Mouse (Mus musculus) left cerebral cortex, adult 11 months (tissue): Measurements from ENCODE around the gene Ankar.

ENCODE experiments used
- DNase-seq: peaks from one replicate; pipeline ENCODE4 v3.0.0; 2022; ENCODE audit warnings: low spot score

Gene Ankar

DNA sequence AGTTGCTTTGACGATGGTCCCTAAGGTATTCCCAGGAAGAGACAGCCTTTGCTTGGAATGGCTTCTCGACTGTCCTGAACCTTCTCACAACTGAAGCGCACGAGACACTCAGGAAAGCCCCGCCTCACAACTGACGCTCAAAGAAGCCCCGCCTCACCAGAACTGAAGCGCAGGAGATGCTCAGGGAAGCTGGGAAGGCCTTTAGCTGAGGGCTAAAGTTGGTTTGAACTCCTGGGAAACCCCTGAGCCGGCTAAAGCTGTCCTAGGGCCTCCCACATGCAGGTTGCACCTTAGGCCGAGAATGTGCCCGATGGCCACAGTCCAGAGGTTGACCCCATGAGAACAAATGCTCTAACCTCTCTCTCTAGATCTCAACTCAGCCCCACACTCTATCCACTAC lies at the start of gene Ankar:
Ankar (minus strand) TSS at position 101 of the 400 bp plus-strand sequence.
- DNase-seq = no peak

DNA sequence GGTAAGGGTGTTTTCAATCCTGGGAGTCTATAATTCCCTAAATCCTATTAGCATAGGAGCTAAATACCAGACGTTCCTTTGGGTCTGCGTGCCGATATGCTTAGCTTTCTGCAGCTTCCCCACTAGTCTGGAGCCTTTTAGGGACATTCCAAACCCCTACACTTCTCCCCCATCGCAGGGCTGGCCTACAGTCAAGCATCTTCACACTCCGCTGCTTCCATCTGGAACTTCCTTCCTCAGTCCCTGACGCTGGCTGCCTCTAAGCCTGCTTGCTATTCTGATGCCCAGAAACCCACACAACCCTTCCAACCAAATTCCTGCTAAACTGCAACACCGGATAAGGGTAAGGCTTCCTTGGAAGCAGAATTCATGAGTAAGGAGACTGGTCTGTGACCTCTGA lies 46.0 kb upstream of the Ankar start:
- peak; percentile 27 for DNase-seq

DNA sequence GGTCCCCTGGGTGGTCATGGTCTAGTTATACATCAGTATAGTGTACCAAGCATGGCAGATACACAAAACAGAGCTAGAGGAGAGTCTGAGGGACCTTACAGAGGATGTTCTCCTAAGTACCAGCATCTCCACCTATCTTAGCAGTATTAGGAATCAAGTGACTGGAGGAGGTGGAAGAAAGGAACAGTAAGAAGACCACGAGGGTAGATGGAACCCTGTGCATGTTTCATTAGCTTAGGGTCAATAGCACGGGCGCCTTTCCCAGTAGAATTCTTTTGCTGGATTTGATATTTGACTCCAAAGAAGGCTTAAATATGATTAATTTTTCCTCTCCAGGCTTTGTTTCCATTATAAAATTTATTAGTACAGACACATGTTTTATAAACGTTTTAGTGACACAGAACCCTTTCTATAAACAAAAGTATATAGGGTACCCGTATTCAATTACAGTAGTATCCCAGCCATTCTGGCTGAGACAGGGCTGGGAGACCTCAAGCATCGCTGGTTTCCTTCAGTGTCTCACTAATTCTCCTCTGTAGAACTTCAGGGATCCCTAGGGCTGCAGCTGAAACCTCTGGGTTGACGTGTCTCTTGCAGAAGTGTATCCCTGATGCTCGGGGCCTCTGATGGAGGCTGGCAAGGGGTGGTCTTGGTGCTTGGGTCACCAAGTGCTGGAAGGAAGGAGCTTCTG lies 44.6 kb upstream of the Ankar start:
- DNase-seq = no peak

DNA sequence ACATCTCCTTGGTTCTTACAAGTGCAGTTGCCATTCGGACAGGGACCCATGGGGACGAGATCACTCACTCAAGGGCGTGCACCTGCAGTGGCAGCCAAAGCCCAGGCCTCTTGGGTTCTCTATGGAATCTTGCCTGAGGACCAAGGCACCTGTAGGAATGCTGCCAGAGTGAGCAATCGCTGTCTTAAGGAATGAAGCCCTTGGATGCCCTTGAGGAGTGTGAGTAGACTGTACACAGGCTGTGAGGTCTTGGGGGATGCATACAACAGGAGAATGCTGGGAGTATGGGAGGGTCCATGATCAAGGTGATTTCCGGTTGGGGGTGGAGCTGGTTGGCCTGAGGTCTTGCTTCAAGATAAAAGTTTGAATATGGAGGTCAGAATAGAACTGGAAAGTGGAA lies 41.0 kb upstream of the Ankar start:
- no peak for DNase-seq

DNA sequence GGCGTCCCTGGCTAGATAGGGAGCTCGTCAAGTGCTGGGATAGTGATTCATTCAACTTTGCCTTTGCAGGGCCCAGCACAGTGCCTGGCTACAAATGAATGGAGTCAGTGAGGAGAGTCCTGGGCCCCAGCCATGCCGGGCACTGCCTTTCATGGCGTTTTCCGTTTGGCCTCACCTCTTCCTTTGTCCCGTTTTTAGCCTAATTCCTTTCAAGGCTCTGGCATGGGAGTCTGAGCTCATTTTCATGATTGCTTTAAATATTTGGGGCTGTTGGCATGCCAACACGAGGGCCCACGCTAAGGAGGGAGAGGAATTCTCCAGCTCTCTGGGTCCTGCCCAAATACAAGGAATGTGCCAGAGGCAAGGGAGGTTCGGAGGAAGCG lies 39.3 kb upstream of the Ankar start:
- no peak for DNase-seq

DNA sequence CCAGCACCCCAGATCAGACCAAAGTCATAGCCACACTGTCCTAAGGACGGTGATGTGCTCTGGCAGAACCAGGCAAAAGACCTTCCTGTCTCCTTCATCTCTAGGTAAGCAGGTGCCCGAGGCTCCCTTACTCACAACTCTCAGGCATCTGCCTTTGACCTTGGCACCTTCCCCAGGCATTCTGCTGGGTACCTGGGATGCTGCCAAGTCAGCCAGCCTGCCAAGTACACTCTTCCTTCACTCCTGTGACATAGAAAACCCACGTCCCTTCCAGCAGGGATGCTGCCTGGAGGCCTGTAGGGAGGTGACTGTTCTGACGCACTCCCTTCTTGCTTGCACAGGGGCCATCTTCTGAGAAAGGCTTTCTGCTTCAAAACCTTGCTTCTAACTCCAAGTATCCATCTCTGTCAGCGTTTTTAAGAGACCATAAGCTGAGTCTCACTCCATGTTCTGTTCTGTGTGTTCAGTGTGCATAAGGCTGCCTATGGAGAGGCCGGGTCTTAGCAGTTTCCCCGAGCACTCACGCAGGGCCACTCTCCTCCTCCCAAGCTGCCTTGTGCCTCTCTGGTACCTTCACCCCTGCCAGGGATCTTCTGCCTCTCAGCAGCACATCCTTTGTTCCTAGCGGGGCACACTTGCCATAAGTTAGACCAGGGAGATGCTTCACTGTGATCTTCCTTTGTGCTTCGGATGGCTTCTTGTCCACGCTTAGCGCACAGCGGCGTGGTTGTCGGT lies 38.7 kb upstream of the Ankar start:
- DNase-seq = no peak

DNA sequence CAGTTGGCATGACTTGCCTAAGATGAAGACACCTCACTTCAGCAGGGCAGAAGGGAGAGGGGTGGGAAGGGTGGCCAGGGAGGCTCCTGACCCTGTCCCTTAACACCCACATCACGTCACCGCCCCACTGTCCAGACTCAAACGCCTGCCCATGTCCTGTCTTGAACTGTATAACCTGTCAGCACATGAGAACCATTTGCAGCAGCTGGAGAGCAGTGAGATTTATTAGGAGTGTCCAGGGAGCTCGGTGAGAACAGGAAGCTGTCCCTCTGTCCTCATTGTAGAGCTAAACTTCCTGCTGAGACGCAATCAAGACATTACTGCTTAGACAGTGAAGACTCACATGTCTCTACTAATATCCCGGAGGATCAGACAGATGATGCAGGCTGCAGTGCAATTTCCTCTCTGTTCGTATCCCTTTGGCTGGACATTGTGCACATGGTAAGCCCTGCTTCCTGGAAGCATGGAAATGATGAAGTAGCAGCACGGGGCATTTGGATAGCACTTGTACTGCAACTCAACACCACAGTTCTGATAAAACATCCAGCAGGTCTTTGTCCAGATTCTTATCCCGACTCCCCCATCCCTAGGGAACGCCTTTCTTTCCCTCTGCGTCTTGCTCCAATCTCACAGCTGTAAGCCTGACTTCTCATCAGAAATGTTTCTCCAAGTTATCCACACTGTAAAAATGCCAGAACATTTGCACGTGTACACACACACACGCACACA lies 36.2 kb upstream of the Ankar start:
- DNase-seq = no peak

DNA sequence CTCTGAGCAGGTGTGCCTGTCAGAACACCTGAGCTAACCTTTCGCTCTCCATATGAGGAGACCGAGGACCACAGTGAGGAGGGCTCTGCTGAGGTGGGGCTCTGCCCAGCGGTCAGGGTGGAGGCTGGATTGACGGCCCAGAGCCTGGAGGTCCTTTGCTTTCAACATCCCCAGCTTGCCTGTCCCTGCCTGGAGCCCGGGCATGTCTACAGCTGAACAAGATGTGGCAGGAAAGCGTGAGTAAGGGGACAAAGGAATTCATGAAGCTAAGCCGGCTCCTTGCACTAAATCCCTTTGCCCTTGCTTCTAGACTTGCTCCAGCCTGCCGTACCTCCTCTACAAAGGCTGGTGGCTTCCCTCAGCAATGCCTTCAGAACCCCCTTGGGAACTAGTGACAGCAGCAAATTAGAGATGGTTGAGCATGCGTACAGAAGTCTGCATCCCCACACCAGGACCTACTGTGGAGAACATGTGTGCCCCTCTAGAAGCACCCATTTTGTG lies 32.9 kb upstream of the Ankar start:
- no peak for DNase-seq

DNA sequence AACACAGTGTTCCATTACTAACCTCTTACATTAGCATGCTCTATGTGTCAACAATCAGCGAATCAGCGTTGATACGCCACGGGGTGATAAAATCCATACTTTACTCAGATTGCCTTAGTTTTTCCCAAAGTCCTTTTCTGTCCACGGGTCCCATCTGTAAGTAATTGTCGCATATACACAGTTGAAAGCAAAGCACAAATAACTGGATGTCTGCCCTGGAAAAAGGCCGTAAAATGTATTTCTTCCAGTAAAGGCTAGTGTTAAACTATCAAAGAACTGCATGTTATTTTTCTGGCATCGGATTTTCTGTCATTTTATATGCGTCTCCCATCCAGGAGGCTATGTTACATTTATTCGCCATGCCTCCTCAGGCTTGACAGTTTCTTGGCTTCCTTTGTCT lies 29.7 kb upstream of the Ankar start:
- no peak for DNase-seq

DNA sequence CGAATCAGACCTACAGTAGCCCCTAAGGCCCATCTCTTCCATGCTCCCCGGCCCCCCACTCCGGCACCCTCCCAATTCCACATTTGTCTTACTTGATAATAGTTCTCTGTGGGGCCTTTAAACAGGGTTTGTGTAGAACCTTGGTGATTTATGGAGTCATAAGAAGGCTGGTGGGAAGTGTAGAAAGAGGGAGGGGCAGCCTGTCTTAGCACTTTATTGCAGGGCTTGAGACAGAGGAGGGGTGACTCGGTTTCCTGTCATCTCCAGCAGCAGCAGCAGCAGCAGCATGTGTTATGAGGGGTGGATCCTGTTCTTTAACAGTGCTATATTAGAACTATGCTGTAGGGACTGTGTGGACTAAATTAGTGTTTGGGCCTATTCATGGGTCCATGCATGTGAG lies 28.4 kb upstream of the Ankar start:
- DNase-seq = no peak

DNA sequence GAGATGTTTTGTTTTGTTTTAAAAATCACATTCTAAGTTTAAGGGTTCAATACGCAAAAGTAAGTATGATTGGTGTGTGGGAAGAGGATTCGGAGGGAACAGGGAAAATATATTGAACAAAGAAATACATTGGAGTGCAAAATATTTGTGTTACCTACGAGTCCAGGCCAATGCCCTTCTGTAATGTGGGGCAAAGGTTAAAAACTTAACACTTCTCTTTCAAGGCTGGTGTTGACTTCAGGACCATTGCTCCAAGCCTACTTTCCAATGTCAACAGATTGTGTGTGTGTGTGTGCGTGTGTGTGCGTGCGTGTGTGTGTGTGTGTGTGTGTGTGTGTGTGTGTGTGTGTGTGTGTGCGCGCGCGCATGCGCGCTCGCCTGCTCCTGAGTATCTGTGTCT lies 25.6 kb upstream of the Ankar start:
- no peak for DNase-seq

DNA sequence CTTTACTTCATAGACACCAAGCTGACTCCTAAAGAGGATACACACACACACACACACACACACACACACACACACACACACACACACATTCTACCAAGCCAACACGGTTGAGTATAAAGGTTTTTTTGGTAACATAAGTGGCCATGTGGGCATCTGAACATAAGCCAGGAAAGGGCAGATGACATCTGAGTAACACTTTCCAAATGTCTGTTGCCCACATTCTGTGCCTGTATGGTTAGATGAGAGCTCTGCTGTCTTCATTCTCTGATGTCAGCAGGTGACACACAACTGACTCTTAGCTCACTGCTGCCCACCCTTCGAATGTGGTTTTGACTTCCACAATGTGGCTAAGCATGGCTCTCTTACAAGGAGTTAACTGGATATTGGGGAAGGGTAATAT lies 24.0 kb upstream of the Ankar start:
- no peak for DNase-seq

DNA sequence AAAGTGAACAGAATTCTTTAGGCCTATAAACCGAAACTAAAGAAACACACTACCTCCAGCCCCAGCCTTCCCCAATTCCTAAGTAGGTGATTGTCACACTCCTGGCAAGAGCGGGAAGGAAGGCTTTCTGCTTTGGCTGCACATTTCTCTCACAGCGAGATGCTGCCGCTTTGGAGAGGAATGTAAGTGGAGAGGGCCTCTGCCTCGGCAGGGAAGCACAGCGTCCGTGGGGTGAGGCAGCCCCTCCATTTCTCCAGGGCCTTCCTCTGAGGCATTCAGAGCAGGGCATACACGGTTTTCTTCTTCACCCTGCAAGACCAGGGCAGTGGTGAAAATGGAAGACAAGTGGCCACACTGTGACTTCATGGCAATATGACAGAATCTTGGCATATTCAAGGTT lies 22.3 kb upstream of the Ankar start:
- DNase-seq = no peak

DNA sequence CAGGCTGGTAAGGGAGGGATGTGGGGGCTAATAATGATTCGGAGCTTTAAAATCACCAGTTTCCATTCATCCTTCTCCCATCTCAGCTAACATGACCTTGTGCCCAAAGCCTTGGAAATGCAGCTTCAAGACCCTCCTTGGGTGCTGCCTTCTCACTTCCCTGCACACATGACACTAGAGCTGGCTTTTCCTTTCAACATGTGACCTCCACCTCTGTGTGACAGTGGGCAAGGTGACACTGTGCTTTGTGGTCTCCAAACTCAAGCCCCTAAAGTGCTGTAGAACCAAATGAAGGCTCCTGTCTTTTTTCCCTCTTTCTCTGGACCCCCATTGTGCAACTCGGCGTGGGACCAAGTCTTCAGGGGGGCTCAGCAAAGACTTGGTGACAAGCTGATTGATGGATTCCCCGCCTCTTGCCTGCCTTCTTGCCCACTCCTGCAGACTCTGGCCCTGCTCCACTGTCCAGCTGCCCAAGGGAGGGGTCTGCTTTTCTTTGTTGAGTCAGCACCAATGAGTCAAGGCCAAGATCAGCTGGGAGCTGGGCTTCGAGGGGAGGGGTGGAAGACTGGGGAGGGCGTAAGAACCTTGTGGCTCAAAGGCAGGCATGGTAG lies 19.8 kb upstream of the Ankar start:
- DNase-seq = no peak

DNA sequence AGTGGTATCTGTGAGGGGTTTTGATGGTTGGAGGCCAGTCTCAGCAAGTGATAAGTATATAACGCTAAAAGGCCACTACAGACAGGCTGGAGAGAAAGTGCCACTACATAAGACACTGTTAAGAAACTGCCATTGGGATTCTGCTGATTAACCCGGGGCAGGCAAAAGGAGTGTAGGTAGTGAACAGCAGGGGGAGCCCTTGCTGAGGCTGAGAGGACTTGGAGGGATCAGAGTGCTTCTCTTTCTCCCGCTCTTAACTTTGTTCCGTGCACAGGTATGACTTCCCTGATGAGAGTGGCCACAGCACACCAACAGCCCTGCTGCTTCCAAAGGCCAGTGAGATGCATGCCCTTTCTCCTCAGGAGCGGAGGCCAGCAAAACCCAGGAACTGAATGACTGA lies 18.5 kb upstream of the Ankar start:
- peak; percentile 25 for DNase-seq

DNA sequence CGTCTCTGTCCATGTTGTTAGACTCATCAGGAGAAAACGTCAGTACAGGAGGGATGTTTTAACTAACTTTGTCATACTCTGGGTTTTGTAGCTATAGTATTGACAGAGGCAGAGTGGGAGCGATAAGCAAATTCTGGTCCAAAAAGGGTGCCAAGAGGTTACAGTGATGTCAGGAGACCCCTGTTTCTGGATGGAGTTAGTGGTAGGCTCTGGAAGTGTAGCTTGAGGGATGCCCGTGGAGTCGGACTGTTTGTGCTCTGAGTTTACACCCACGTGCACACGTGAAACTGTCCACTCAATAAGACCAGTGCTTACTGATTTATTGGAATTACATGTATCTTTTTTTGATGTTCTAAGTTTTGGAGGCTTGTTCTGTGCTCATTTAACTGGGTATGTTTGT lies 17.2 kb upstream of the Ankar start:
- no peak for DNase-seq

DNA sequence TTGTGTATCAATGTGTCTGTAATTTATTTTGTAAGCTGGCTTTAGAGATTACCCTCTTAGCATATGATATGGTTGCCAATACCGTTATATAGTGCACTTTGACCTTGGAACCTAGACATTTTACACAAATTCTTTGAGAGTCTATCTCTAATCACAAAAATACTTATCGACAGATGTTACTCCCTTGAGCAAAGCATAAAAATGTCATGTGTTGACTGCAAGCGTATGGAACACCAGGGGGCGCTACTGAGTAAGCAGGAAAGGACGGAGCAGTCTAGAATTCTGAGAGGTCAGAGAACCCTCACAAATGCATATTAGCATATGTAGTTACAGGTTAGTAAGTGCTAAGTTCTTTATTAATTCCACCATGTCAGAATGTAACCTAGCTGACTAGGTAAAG lies 16.5 kb upstream of the Ankar start:
- DNase-seq = peak; percentile 51

DNA sequence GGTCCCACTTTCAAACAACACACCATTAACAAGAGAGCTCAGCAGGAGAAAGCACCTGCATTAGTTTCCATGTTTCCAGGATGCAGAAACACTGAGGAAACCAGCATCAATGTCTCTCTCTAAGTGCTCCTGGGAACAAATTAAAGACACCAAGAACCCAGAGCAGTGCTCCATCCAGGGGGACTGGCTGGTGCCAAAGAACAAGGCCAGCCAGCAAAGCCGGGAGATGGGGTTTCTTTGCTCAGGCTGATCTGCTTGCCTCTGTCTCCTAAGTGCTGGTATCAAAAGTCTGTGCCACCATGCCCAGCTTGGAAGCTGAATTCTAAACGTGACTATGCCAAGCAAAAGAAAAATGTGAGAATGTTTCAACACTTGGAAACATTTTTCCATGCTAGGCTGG lies 16.0 kb upstream of the Ankar start:
- no peak for DNase-seq

DNA sequence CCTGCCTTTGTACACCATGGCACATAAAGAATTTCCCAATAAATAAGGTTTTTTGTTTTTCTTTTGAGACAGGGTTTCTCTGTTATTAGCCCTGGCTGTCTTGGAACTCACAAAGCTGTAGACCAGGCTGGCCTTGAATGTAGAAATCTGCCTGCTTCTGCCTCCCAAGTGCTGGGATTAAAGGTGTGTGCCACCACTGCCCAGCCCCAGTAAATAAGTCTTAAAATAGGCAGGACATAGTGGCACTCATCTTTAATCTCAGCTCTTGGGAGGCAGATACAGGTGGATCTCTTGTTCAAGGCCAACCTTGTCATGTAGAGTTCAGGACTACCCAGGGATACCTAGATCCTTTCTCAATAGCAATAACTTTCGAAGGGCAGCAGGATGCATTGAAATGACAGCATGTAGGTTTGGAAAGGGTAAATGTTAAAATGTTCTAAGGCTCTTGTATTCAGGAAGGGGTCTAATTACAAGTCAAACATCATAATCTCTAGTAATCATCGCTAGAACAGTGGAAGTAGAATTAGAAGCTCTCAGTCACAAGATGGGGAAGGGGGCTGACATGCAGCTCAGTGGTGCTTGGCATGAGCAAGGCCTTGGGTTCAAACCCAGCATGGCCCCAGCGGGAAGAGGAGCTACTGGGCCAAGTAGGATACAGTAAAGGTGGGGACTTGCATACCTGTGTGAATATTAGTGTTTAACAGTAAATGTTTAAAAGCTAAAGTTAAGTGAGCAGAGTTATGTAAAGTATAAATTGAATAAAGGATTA lies 15.4 kb upstream of the Ankar start:
- DNase-seq = no peak

DNA sequence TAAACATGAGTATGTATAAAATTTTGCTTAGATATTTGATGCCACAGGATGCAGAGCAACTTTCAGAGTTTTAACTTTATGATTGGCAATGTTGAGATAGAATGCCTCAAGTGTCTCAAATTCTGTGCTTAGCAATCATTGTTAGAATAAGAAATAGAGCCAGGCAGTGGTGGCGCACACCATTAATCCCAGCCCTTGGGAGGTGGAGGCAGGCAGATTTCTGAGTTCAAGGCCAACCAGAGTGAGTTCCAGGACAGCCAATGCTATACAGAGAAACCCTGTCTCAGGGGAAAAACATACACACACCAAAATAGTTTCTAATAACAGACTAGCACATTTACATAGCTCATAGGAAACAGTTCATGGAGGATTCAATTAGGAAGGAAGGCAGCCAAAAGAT lies 14.7 kb upstream of the Ankar start:
- no peak for DNase-seq

DNA sequence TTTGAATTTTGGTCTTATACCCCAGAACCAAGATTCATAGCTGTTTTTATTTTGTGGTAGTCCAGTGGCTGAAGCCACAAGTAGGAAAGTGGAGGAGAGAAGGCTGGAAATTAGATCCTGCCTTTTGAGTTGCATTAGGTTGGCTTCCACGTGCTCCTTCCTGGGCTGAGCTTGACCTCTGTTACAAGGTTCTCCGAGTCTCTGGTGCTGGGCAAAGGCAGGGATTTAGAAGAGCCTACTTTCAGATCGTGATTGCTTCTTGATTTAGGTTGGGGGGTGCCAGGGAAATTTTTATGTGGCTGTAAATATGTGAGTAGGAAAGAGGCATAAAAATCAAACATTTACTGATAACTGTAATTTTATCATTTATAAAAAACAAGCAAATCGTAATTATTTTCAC lies 14.2 kb upstream of the Ankar start:
- no peak for DNase-seq

DNA sequence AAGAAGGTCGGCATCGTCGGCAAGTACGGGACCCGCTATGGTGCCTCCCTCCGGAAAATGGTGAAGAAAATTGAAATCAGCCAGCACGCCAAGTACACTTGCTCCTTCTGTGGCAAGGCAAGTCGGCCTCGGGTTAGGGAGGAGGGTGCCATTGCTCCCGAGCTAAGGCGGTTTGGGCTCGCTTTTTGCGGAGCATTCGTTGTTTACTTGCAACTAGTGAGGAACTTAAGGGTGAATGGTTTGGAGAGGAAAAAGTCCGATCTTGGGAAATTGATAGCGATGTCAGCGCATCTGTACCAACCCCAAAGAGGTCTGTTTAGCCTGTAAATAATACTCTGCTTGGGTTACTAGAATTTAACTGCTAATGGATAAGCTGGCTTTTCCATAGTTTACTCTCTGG lies 11.3 kb upstream of the Ankar start:
- no peak for DNase-seq
